Mouse (Mus musculus) heart, adult 2 months (tissue): ENCODE results near the gene Trim50.

Source experiments
- CTCF ChIP-seq: fragments of 200-600 bp; IDR thresholded peaks from 2 replicates; pipeline ENCODE4 v1.8.1; 2022; ENCODE audit warnings: antibody characterized with exemption, mild to moderate bottlenecking, moderate library complexity
- EP300 ChIP-seq: fragments of 200-500 bp; IDR thresholded peaks from 2 replicates; pipeline ENCODE4 v1.6.1; 2011; ENCODE audit warnings: low read depth, low read length, control low read depth; ENCODE audit not compliant: insufficient read depth
- POLR2A ChIP-seq: fragments of 200-500 bp; IDR thresholded peaks from 2 replicates; pipeline ENCODE4 v1.6.1; 2011; ENCODE audit warnings: mild to moderate bottlenecking, low read depth, low read length, control low read depth; ENCODE audit not compliant: insufficient read depth

- peak; percentile 85 for TF ChIP-seq CTCF
- TF ChIP-seq POLR2A, result no peak
- no peak for TF ChIP-seq EP300
Measured at GRCm38 (mm10) chr5:135367841-135368240, 14.7 kb downstream of the Trim50 start.
